Comparison of ENCODE assay signal across 27 mouse cellular contexts in genomic region chr7:25632679-25633078, GRCm38 (mm10). TPM values are rescaled to one million over a fixed set of nuclear protein-coding genes. Genes with fewer than 3 reads are reported as not detected.
DNase-seq lines count a peak whose midpoint lies in the region; ATAC-seq and TF ChIP-seq lines count a peak whose summit lies in the region.
"Had no signal": no experiment of that assay in that cellular context is flagged by ENCODE, and none has a peak within 500 bp of the region (broad histone marks: within the 10 kb centered on the region; RNA-seq: fewer than 3 reads in every experiment).

No protein-coding gene starts in this region.

- WGBS in hindbrain, embryonic 12.5 days, result 90% methylated on average over 5 of the region's 5 CpGs
- 88% methylated on average over 5 of the region's 5 CpGs for WGBS in hindbrain, embryonic 16.5 days
- 95% methylated on average over 5 of the region's 5 CpGs for WGBS in midbrain, embryonic 11.5 days
- WGBS in midbrain, embryonic 14.5 days, result 91% methylated on average over 5 of the region's 5 CpGs
- 1% methylated on average over 5 of the region's 5 CpGs for WGBS in macrophage (ENCODE audit: missing documents)
- WGBS in small intestine, adult 2 months, result 80% methylated on average over 5 of the region's 5 CpGs

- H3K27me3 ChIP-seq in hindbrain, embryonic 12.5 days, result peaks cover 18% of the 10 kb centered on the region
- peaks cover 8% of the 10 kb centered on the region; the same call in 1 of the 2 replicates for H3K27me3 ChIP-seq in hindbrain, embryonic 16.5 days (replicated peaks; ENCODE audit: control insufficient read depth, insufficient read depth, low read length)
- H3K27me3 ChIP-seq in midbrain, embryonic 11.5 days (ENCODE audit: control insufficient read depth, insufficient read depth, low read length), result peaks cover 3% of the 10 kb centered on the region; the same call in 1 of the 2 replicates
- peaks cover 10% of the 10 kb centered on the region; the same call in 1 of the 2 replicates for H3K27me3 ChIP-seq in midbrain, embryonic 14.5 days (ENCODE audit: control insufficient read depth, insufficient read depth, low read length)
- H3K27me3 ChIP-seq in small intestine, adult 2 months (ENCODE audit: control insufficient read depth, insufficient read depth, low read length), result no peaks in the 10 kb centered on the region
- H3K27me3 ChIP-seq: intestine, embryonic 15.5 days had no signal

- peaks cover 58% of the 10 kb centered on the region for H3K36me3 ChIP-seq in hindbrain, embryonic 12.5 days
- peaks cover 27% of the 10 kb centered on the region for H3K36me3 ChIP-seq in hindbrain, embryonic 16.5 days (ENCODE audit: control insufficient read depth, insufficient read depth, low read length)
- H3K36me3 ChIP-seq in midbrain, embryonic 11.5 days (ENCODE audit: control insufficient read depth, insufficient read depth, low read length), result no peaks in the 10 kb centered on the region
- peaks cover 75% of the 10 kb centered on the region for H3K36me3 ChIP-seq in midbrain, embryonic 14.5 days (ENCODE audit: control insufficient read depth, insufficient read depth, low read length)
- no peaks in the 10 kb centered on the region; the same call in 1 of the 2 replicates for H3K36me3 ChIP-seq in macrophage (ENCODE audit: inconsistent target)
- H3K36me3 ChIP-seq in small intestine, adult 2 months (ENCODE audit: control insufficient read depth, insufficient read depth, low read length), result peaks cover 6% of the 10 kb centered on the region; the same call in 1 of the 2 replicates

- peaks cover 1% of the 10 kb centered on the region for H3K4me1 ChIP-seq in hindbrain, embryonic 12.5 days
- H3K4me1 ChIP-seq in hindbrain, embryonic 16.5 days (ENCODE audit: control insufficient read depth, insufficient read depth, low read depth, low read length), result no peaks in the 10 kb centered on the region
- H3K4me1 ChIP-seq in midbrain, embryonic 11.5 days (ENCODE audit: control insufficient read depth, insufficient read depth, low read length), result peaks cover 2% of the 10 kb centered on the region
- H3K4me1 ChIP-seq in midbrain, embryonic 14.5 days (ENCODE audit: control insufficient read depth, insufficient read depth, low read length), result no peaks in the 10 kb centered on the region
- H3K4me1 ChIP-seq in small intestine, adult 2 months (ENCODE audit: control insufficient read depth, insufficient read depth, insufficient read length, low read length), result peaks cover 10% of the 10 kb centered on the region

- ATAC-seq in hindbrain, embryonic 12.5 days (ENCODE audit: low FRiP score), result no peak
- no peak for ATAC-seq in hindbrain, embryonic 16.5 days
- no peak for ATAC-seq in midbrain, embryonic 11.5 days (ENCODE audit: low FRiP score)
- ATAC-seq in midbrain, embryonic 14.5 days (ENCODE audit: low FRiP score, low TSS enrichment), result no peak
- ATAC-seq: forebrain, embryonic 16.5 days; intestine, embryonic 15.5 days; midbrain, embryonic 13.5 days had no signal

- no peak overlapping the region for H3K4me3 ChIP-seq in hindbrain, embryonic 12.5 days
- H3K4me3 ChIP-seq in hindbrain, embryonic 16.5 days (ENCODE audit: low read length), result no peak overlapping the region
- H3K4me3 ChIP-seq in midbrain, embryonic 11.5 days (ENCODE audit: low read depth, low read length), result no peak overlapping the region
- H3K4me3 ChIP-seq in midbrain, embryonic 14.5 days (replicated peaks; ENCODE audit: low read depth, low read length), result no peak overlapping the region
- no peak overlapping the region for H3K4me3 ChIP-seq in macrophage (ENCODE audit: inconsistent target)
- no peak overlapping the region for H3K4me3 ChIP-seq in small intestine, adult 2 months (ENCODE audit: low read depth, low read length)
- H3K4me3 ChIP-seq: heart, embryonic 10.5 days; hindbrain, embryonic 13.5 days; intestine, embryonic 15.5 days; limb, embryonic 10.5 days; liver, embryonic 13.5 days; midbrain, embryonic 13.5 days; neural tube, embryonic 15.5 days had no signal

- no peak for TF ChIP-seq CTCF in small intestine, adult 2 months (IDR thresholded peaks at IDR 0.05; ENCODE audit: extremely low read depth, insufficient read length, insufficient replicate concordance, low read depth, low read length)

- H3K79me2 ChIP-seq in macrophage (ENCODE audit: inconsistent target), result peaks cover 42% of the 10 kb centered on the region

- no peak overlapping the region for H3K4me2 ChIP-seq in hindbrain, embryonic 12.5 days (replicated peaks)
- no peak overlapping the region for H3K4me2 ChIP-seq in hindbrain, embryonic 16.5 days (ENCODE audit: low read length)
- H3K4me2 ChIP-seq in midbrain, embryonic 11.5 days, result no peak overlapping the region
- no peak overlapping the region for H3K4me2 ChIP-seq in midbrain, embryonic 14.5 days (ENCODE audit: low read length)
- H3K4me2 ChIP-seq: hindbrain, embryonic 13.5 days; intestine, embryonic 15.5 days; liver, embryonic 13.5 days; midbrain, embryonic 13.5 days; neural tube, embryonic 15.5 days had no signal

- no peak for TF ChIP-seq POLR2A in small intestine, adult 2 months (IDR thresholded peaks at IDR 0.05; ENCODE audit: low read depth, low read length)

- no peak overlapping the region for H3K27ac ChIP-seq in hindbrain, embryonic 12.5 days
- H3K27ac ChIP-seq in hindbrain, embryonic 16.5 days (ENCODE audit: low read depth, low read length), result no peak overlapping the region
- H3K27ac ChIP-seq in midbrain, embryonic 11.5 days (ENCODE audit: low read depth, low read length), result no peak overlapping the region
- H3K27ac ChIP-seq in midbrain, embryonic 14.5 days (replicated peaks; ENCODE audit: low read depth, low read length), result no peak overlapping the region
- H3K27ac ChIP-seq in macrophage, result peak overlapping the region; percentile 98
- H3K27ac ChIP-seq in small intestine, adult 2 months (ENCODE audit: insufficient read depth, low read depth, low read length), result peak overlapping the region; percentile 40
- H3K27ac ChIP-seq: heart, embryonic 10.5 days; hindbrain, embryonic 13.5 days; intestine, embryonic 15.5 days; limb, embryonic 10.5 days; liver, embryonic 13.5 days; midbrain, embryonic 13.5 days; neural tube, embryonic 15.5 days had no signal

- DNase-seq in midbrain, embryonic 11.5 days (ENCODE audit: low spot score, missing footprints), result peak; percentile 14
- no peak for DNase-seq in midbrain, embryonic 14.5 days
- no peak for DNase-seq in Muller cell, postnatal 12 days (ENCODE audit: inconsistent ontology term)
- no peak for DNase-seq in cerebellum, postnatal 4 days (ENCODE audit: low spot score in 2 of 2)
- DNase-seq: cerebellum, adult 9-11 months; embryo, embryonic 11 days; gastrocnemius, postnatal 36 days; heart, postnatal 10 days; layer of hippocampus, postnatal 36 days; liver, embryonic 13.5 days; lung, postnatal 10 days; right cerebral cortex, postnatal 14 days had no signal

- 0 out of 2 replicates have a peak overlapping the region, but pooled peaks have one; percentile 33 for H3K9ac ChIP-seq in hindbrain, embryonic 12.5 days
- no peak overlapping the region for H3K9ac ChIP-seq in hindbrain, embryonic 16.5 days (ENCODE audit: low read depth, low read length)
- H3K9ac ChIP-seq in midbrain, embryonic 11.5 days (ENCODE audit: low read length), result no peak overlapping the region
- no peak overlapping the region for H3K9ac ChIP-seq in midbrain, embryonic 14.5 days (replicated peaks; ENCODE audit: low read length)
- H3K9ac ChIP-seq: hindbrain, embryonic 13.5 days; intestine, embryonic 15.5 days; liver, embryonic 13.5 days; midbrain, embryonic 13.5 days; neural tube, embryonic 15.5 days had no signal

- no peaks in the 10 kb centered on the region for H3K9me3 ChIP-seq in hindbrain, embryonic 12.5 days (replicated peaks)
- H3K9me3 ChIP-seq in hindbrain, embryonic 16.5 days (ENCODE audit: control insufficient read depth, low read length), result no peaks in the 10 kb centered on the region
- H3K9me3 ChIP-seq in midbrain, embryonic 11.5 days (ENCODE audit: control insufficient read depth, low read length), result no peaks in the 10 kb centered on the region
- no peaks in the 10 kb centered on the region for H3K9me3 ChIP-seq in midbrain, embryonic 14.5 days (ENCODE audit: control insufficient read depth, low read length)
- H3K9me3 ChIP-seq: heart, embryonic 10.5 days; hindbrain, embryonic 13.5 days; intestine, embryonic 15.5 days; limb, embryonic 10.5 days; liver, embryonic 13.5 days; midbrain, embryonic 13.5 days; neural tube, embryonic 15.5 days had no signal

RNA-seq across cellular contexts. Expression of gene B3gnt8, which starts 6.2 kb away (rescaled TPM):
- 1.5 and 2.1 TPM in 2 replicates for polyA plus RNA-seq in hindbrain, embryonic 12.5 days (2016; fragmentation: Nextera tagmentation; extraction: Ambion mirVana)
- polyA plus RNA-seq in hindbrain, embryonic 16.5 days (2015; fragmentation: Nextera tagmentation; extraction: Ambion mirVana), result 0.89 and 1.1 TPM in 2 replicates
- polyA plus RNA-seq in midbrain, embryonic 11.5 days (2014; fragmentation: Nextera tagmentation; extraction: Ambion mirVana), result 0.36 and 0.65 TPM in 2 replicates
- 0.30 and 0.50 TPM in 2 replicates for polyA plus RNA-seq in midbrain, embryonic 14.5 days (2014; fragmentation: Nextera tagmentation; extraction: Ambion mirVana)
- total RNA-seq in macrophage (2018; cell fraction: chromatin; rRNA removed), result 10 to 100 TPM in 18 of 26 experiments, 1 to 10 TPM in 8; 2.5 to 28.2 (median 12.0) TPM
- 10 to 100 TPM; 14.2 to 38.5 (median 27.4) TPM for total RNA-seq in macrophage (2018; cell fraction: cytosol; rRNA removed)
- total RNA-seq in macrophage (2018; cell fraction: nucleus; rRNA removed), result 10 to 100 TPM in 25 of 26 experiments, 1 to 10 TPM in 1; 6.4 to 60.8 (median 36.3) TPM
- polyA plus RNA-seq in macrophage (2018), result 21.5 to 44.1 TPM (median 21.7 TPM) in 3 replicates
- 4.7 and 8.2 TPM in 2 replicates for polyA plus RNA-seq in small intestine, adult 2 months (2012; rRNA removed)

RNA-seq across cellular contexts. Expression of gene Dmac2, which starts 13.5 kb away (rescaled TPM):
- polyA plus RNA-seq in hindbrain, embryonic 12.5 days (2016; fragmentation: Nextera tagmentation; extraction: Ambion mirVana), result 30.4 and 32.3 TPM in 2 replicates
- polyA plus RNA-seq in hindbrain, embryonic 16.5 days (2015; fragmentation: Nextera tagmentation; extraction: Ambion mirVana), result 51.4 and 52.0 TPM in 2 replicates
- 22.0 and 24.6 TPM in 2 replicates for polyA plus RNA-seq in midbrain, embryonic 11.5 days (2014; fragmentation: Nextera tagmentation; extraction: Ambion mirVana)
- 40.4 and 44.9 TPM in 2 replicates for polyA plus RNA-seq in midbrain, embryonic 14.5 days (2014; fragmentation: Nextera tagmentation; extraction: Ambion mirVana)
- total RNA-seq in macrophage (2018; cell fraction: chromatin; rRNA removed), result 10 to 100 TPM; 13.8 to 78.6 (median 38.9) TPM
- 10 to 100 TPM in 24 of 26 experiments, 1 to 10 TPM in 2; 7.8 to 19.9 (median 15.7) TPM for total RNA-seq in macrophage (2018; cell fraction: cytosol; rRNA removed)
- 10 to 100 TPM; 10.5 to 69.6 (median 29.7) TPM for total RNA-seq in macrophage (2018; cell fraction: nucleus; rRNA removed)
- 13.2 to 21.2 TPM (median 16.4 TPM) in 3 replicates for polyA plus RNA-seq in macrophage (2018)
- 47.3 and 74.8 TPM in 2 replicates for polyA plus RNA-seq in small intestine, adult 2 months (2012; rRNA removed)

RNA-seq across cellular contexts. Expression of gene Erich4, which starts 17.0 kb away (rescaled TPM):
- polyA plus RNA-seq in hindbrain, embryonic 12.5 days (2016; fragmentation: Nextera tagmentation; extraction: Ambion mirVana), result not detected in 2 replicates
- polyA plus RNA-seq in hindbrain, embryonic 16.5 days (2015; fragmentation: Nextera tagmentation; extraction: Ambion mirVana), result not detected in 2 replicates
- not detected in 2 replicates for polyA plus RNA-seq in midbrain, embryonic 11.5 days (2014; fragmentation: Nextera tagmentation; extraction: Ambion mirVana)
- not detected in 2 replicates for polyA plus RNA-seq in midbrain, embryonic 14.5 days (2014; fragmentation: Nextera tagmentation; extraction: Ambion mirVana)
- total RNA-seq in macrophage (2018; cell fraction: chromatin; rRNA removed), result not detected
- not detected for total RNA-seq in macrophage (2018; cell fraction: cytosol; rRNA removed)
- not detected for total RNA-seq in macrophage (2018; cell fraction: nucleus; rRNA removed)
- not detected in 3 replicates for polyA plus RNA-seq in macrophage (2018)
- 12.6 and 36.8 TPM in 2 replicates for polyA plus RNA-seq in small intestine, adult 2 months (2012; rRNA removed)
- total RNA-seq: adrenal gland, adult 18-20 months; gastrocnemius, postnatal 36 days; heart, postnatal 10 days had no signal
- polyA plus RNA-seq: embryonic facial prominence, embryonic 14.5 days; heart, embryonic 10.5 days; hindbrain, embryonic 13.5 days; limb, embryonic 10.5 days; midbrain, embryonic 13.5 days; neural tube, embryonic 15.5 days; thymus, postnatal 0 days; urinary bladder, adult 2 months had no signal

RNA-seq across cellular contexts. Expression of gene Bckdha, which starts 26.1 kb away (rescaled TPM):
- 44.6 and 45.4 TPM in 2 replicates for polyA plus RNA-seq in hindbrain, embryonic 12.5 days (2016; fragmentation: Nextera tagmentation; extraction: Ambion mirVana)
- polyA plus RNA-seq in hindbrain, embryonic 16.5 days (2015; fragmentation: Nextera tagmentation; extraction: Ambion mirVana), result 46.8 and 51.8 TPM in 2 replicates
- 30.0 and 35.4 TPM in 2 replicates for polyA plus RNA-seq in midbrain, embryonic 11.5 days (2014; fragmentation: Nextera tagmentation; extraction: Ambion mirVana)
- polyA plus RNA-seq in midbrain, embryonic 14.5 days (2014; fragmentation: Nextera tagmentation; extraction: Ambion mirVana), result 40.6 and 46.3 TPM in 2 replicates
- 10 to 100 TPM in 4 of 26 experiments, 1 to 10 TPM in 22; 1.3 to 12.7 (median 6.6) TPM for total RNA-seq in macrophage (2018; cell fraction: chromatin; rRNA removed)
- total RNA-seq in macrophage (2018; cell fraction: cytosol; rRNA removed), result 10 to 100 TPM; 16.5 to 35.3 (median 21.6) TPM
- 10 to 100 TPM in 9 of 26 experiments, 1 to 10 TPM in 17; 3.0 to 14.6 (median 8.6) TPM for total RNA-seq in macrophage (2018; cell fraction: nucleus; rRNA removed)
- polyA plus RNA-seq in macrophage (2018), result 16.8 to 34.2 TPM (median 16.9 TPM) in 3 replicates
- 75.8 and 98.5 TPM in 2 replicates for polyA plus RNA-seq in small intestine, adult 2 months (2012; rRNA removed)

RNA-seq across cellular contexts. Expression of gene Exosc5, which starts 26.3 kb away (rescaled TPM):
- polyA plus RNA-seq in hindbrain, embryonic 12.5 days (2016; fragmentation: Nextera tagmentation; extraction: Ambion mirVana), result 46.8 and 50.0 TPM in 2 replicates
- 39.5 and 42.9 TPM in 2 replicates for polyA plus RNA-seq in hindbrain, embryonic 16.5 days (2015; fragmentation: Nextera tagmentation; extraction: Ambion mirVana)
- 40.2 and 46.4 TPM in 2 replicates for polyA plus RNA-seq in midbrain, embryonic 11.5 days (2014; fragmentation: Nextera tagmentation; extraction: Ambion mirVana)
- polyA plus RNA-seq in midbrain, embryonic 14.5 days (2014; fragmentation: Nextera tagmentation; extraction: Ambion mirVana), result 38.3 and 41.3 TPM in 2 replicates
- 10 to 100 TPM in 16 of 26 experiments, 1 to 10 TPM in 9, under 1 TPM in 1; 0.49 to 33.8 (median 13.9) TPM for total RNA-seq in macrophage (2018; cell fraction: chromatin; rRNA removed)
- 10 to 100 TPM; 16.3 to 28.0 (median 22.7) TPM for total RNA-seq in macrophage (2018; cell fraction: cytosol; rRNA removed)
- total RNA-seq in macrophage (2018; cell fraction: nucleus; rRNA removed), result 10 to 100 TPM in 19 of 26 experiments, 1 to 10 TPM in 7; 3.7 to 49.0 (median 13.1) TPM
- polyA plus RNA-seq in macrophage (2018), result 8.2 to 37.9 TPM (median 20.7 TPM) in 3 replicates
- 31.7 and 64.7 TPM in 2 replicates for polyA plus RNA-seq in small intestine, adult 2 months (2012; rRNA removed)

Comparison
In these comparisons a context has a peak if more than half of its experiments do, and no peak if none do; other contexts are left out.
1. H3K27ac ChIP-seq: peak in macrophage (single experiment) and small intestine, adult 2 months (single experiment); none in hindbrain, embryonic 12.5 days (single experiment), hindbrain, embryonic 16.5 days (single experiment), midbrain, embryonic 11.5 days (single experiment) and midbrain, embryonic 14.5 days (single experiment).
2. RNA of gene Erich4, which starts 17.0 kb away (polyA plus RNA-seq): 12.6 to 36.8 TPM in small intestine, adult 2 months; not detected in hindbrain, embryonic 12.5 days, not detected in midbrain, embryonic 11.5 days, not detected in hindbrain, embryonic 16.5 days, not detected in midbrain, embryonic 14.5 days and not detected in macrophage; every median in the first group is over 10 times any median in the second.